Mouse (Mus musculus) erythroblast, embryonic 14.5 days (primary cell): ENCODE data around the gene Gmds. TPM values are rescaled to one million over a fixed set of nuclear protein-coding genes. Genes with fewer than 3 reads are reported as not detected.

Experiments
- H3K27me3 ChIP-seq: 2 replicates; pipeline ENCODE4 v1.6.1; 2012; ENCODE audit warnings: inconsistent platforms; ENCODE audit not compliant: control insufficient read depth
- H3K36me3 ChIP-seq: 2 replicates; pipeline ENCODE4 v1.6.1; 2012; ENCODE audit warnings: mild to moderate bottlenecking, inconsistent platforms; ENCODE audit not compliant: control insufficient read depth
- H3K4me1 ChIP-seq: 2 replicates; pipeline ENCODE4 v1.6.1; 2012; ENCODE audit warnings: inconsistent platforms; ENCODE audit not compliant: control insufficient read depth
- H3K4me3 ChIP-seq: replicated peaks from 2 replicates; pipeline ENCODE3; 2012; ENCODE audit warnings: moderate library complexity, mild to moderate bottlenecking, inconsistent platforms
- H3K9me3 ChIP-seq: 2 replicates; pipeline ENCODE4 v1.6.1; 2012; ENCODE audit warnings: low read length, inconsistent platforms, mixed read lengths; ENCODE audit not compliant: control insufficient read depth
- GATA1 ChIP-seq: IDR thresholded peaks from 2 replicates; pipeline ENCODE4 v1.6.1; 2012; ENCODE audit warnings: low read length, inconsistent platforms, mixed read lengths
- TAL1 ChIP-seq: IDR thresholded peaks from 3 replicates; pipeline ENCODE4 v1.6.1; 2012; ENCODE audit warnings: low read length, inconsistent platforms, mixed read lengths
- polyA plus RNA-seq: library from polyadenylated mRNA; stranded (reverse); fragments of >175 nt; gene quantifications from 2 replicates; pipeline ENCODE4 v1.2.3, GENCODE M21; 2012

Gmds gene
- polyA plus RNA-seq, 1 experiment: 1.2 TPM

DNA sequence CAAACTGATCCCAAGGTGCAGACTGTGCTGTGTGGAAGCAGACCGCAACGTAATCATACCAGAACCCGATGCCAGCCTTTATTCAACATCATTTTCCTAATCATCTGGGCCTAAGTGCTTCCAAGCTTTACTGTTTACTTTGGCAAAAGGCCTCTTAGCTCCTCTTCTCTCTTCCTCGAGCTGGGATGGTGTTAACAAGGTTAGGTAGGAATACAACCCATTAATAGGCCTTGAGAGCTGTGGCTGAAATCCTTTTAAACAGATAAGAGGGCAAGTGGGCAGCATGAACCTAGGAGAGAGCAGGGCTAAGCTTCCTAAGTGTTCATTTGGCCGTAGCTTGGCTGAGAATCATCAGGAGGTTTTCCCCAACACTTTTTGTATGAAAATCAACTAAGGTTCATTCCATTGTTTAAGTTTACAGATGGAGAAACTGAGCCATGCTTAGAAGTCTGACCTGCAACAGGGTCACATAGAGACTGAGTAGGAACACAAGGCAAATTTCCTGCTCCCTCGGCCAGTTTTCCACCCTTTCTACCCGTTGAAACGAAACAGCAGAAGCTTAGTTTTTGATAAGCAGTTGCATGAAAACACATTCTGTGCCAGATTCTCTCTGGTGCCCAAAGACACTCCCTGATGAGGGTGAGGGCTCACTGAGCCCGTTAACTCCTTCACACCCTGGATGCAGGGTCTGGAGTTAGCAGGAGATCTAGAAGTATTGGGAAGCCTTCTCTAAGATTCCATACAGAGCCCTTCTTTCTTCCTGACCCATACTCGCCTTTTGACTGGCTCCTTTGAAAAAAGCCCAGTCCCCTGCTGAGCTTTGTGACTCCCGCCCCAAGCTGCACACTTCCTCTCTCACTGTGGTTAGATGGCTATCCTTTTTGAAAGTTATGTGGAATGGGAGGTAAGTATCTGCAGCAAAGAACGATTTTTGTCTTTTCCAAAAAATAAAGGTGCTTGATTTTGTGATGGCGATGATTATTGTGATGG, 379.9 kb downstream of the Gmds start:
- TF ChIP-seq TAL1: no peak
- no peak for TF ChIP-seq GATA1
- H3K4me1 ChIP-seq: no peaks in the 10 kb centered on the region
- H3K9me3 ChIP-seq: no peaks in the 10 kb centered on the region
- no peaks in the 10 kb centered on the region for H3K27me3 ChIP-seq
- no peak overlapping the region for H3K4me3 ChIP-seq
- H3K36me3 ChIP-seq: no peaks in the 10 kb centered on the region

DNA sequence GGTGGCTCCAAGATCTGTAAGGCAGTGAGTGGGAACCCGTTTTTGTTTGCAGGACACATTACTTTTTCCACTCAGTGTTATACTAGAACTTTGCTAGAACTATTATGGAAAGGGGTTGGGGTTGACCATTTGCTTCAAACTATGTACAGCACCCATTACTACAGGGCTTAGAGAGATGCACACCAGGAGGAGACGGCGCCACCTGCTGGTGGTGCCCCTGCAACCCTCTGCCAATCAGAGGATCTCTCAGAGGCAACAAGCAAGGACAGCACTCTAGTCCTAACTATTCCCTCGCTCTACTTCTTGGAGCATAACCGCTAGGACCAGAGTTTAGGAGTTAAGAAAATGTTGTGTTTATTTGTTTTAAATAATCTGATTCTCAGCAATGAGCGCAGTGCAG, 382.0 kb downstream of the Gmds start:
- H3K4me3 ChIP-seq: no peak overlapping the region
- no peaks in the 10 kb centered on the region for H3K27me3 ChIP-seq
- H3K9me3 ChIP-seq: no peaks in the 10 kb centered on the region
- TF ChIP-seq TAL1 (no peak), GATA1 (no peak)
- H3K36me3 ChIP-seq: no peaks in the 10 kb centered on the region
- H3K4me1 ChIP-seq: no peaks in the 10 kb centered on the region

DNA sequence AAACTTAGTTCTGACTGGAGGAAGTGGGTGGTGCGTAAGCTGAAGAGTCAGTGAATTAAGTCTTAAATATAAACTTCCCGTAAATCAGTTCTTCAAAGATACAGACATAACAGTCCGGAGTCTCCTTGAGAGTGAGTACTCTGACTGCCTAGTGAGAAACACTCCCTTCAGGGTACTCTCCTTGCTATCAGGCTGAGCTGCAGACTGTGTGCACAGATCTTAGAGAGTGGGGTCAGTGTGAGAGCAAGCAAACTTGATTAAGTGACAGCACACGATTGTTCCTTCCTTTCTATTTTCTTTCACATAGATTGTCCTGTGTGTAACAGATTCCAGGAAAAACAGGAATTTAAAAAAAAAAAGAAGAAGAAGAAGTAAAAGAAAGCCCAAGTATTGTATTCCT, 382.4 kb downstream of the Gmds start:
- Histone ChIP-seq H3K4me3 (no peak overlapping the region), H3K9me3 (no peaks in the 10 kb centered on the region), H3K36me3 (no peaks in the 10 kb centered on the region), H3K4me1 (no peaks in the 10 kb centered on the region), H3K27me3 (no peaks in the 10 kb centered on the region)
- TF ChIP-seq GATA1 (no peak), TAL1 (no peak)

DNA sequence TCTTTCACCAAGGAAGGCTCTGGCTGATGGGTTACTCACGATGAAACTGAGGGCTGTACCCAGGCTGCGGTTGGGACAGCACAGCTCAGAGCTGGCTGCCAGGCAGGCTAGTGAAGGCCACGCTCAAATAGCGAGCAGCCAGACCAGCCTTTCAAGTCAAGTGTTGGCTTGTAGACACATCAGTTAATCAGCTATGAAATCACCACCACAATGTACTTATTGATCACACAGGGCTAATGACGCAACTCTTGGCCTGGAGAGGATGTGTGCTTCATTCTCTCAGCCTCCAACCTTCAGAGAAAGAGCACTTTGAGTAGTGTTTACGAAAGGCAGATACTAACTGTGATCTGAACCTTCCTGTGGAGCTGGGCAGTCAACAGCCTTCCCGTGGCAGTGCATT, 383.4 kb downstream of the Gmds start:
- Histone ChIP-seq H3K4me1 (no peaks in the 10 kb centered on the region), H3K9me3 (no peaks in the 10 kb centered on the region), H3K27me3 (no peaks in the 10 kb centered on the region), H3K36me3 (no peaks in the 10 kb centered on the region), H3K4me3 (no peak overlapping the region)
- no peak for TF ChIP-seq GATA1
- no peak for TF ChIP-seq TAL1

DNA sequence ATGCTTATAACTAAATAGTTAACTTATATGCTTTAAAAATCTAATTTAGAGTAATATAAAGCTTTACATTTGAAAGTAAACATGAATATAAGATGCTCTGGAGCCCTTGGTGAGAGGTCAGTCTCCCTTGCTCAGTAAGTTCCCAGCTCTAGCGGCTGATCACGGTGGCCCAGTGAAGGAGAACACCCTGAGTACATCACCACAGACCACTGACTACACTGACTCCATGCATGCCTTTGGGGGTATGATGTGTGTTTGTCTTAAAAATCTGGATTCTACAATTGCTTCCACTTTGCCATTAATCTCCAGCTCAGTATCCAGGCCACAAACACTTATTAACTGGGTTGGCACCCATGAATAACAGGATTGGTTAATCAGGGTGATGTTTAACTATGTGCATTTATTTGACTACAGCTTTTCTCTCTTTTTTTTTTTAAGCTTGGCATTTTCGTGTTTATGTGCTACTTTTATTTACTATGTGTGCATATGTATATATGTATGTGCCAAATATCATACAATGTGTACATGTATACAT, 393.8 kb downstream of the Gmds start:
- Histone ChIP-seq H3K9me3 (no peaks in the 10 kb centered on the region), H3K4me3 (no peak overlapping the region), H3K4me1 (no peaks in the 10 kb centered on the region), H3K36me3 (no peaks in the 10 kb centered on the region), H3K27me3 (no peaks in the 10 kb centered on the region)
- no peak for TF ChIP-seq TAL1
- TF ChIP-seq GATA1: no peak

DNA sequence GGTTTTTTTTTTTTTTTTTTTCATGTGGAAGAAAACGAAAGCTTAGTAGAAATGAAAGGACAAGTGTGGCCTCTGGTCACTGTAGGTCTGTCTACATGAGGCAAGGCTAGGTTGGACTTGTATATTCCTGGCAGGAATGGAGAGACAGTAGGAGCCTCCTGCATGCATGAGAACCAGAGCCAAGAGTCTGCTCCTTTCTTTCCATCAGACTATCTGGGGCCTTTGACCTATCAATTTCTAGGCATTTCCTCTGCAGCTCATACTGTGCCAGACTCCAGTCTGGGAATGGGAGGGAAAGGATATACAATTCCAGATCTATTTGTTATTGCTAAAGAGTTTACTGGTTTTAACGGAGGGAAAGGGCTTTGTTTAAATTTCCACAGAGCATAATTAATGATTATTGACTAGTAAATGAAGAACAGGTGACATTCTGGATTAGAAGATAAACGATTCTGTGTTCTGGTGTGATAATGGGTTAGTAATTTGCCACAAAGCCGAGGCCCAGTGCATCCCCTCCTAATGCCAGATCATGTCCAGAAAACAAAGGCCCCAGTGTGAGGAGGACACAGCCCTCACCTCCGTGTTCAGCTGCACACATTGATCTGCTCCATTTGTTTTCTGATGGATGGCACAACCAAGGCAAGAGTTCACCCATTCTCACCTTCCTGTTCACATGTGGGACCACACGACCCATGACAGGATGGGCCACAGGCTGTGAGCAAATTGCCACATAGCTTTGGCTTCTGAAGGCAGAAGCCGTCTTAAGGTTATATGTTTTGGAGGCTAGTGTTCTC, 394.9 kb downstream of the Gmds start:
- Histone ChIP-seq H3K4me3 (no peak overlapping the region), H3K9me3 (no peaks in the 10 kb centered on the region), H3K27me3 (no peaks in the 10 kb centered on the region), H3K4me1 (no peaks in the 10 kb centered on the region), H3K36me3 (no peaks in the 10 kb centered on the region)
- TF ChIP-seq GATA1: no peak
- no peak for TF ChIP-seq TAL1

DNA sequence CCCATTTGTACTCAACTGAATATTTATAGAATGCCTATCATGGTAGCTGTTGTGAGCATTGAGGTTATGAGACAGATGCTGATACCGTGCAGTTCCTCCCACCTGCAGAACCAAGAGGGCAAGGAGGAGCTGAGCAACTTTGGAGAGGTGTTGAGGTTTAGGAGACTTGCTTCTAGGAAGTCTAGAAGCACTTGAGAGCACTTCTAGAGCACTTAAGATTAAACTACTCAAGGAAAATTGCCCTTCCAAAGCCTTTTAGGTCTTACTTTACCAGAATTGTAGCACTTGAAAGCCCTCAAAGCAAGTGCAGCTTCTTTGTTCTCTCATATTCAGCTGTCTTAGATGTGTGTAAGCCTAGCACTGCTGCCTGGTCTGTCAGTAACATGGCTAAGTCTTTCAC, 409.2 kb downstream of the Gmds start:
- Histone ChIP-seq H3K4me3 (no peak overlapping the region), H3K9me3 (no peaks in the 10 kb centered on the region), H3K27me3 (no peaks in the 10 kb centered on the region), H3K4me1 (peaks cover 13% of the 10 kb centered on the region), H3K36me3 (no peaks in the 10 kb centered on the region)
- no peak for TF ChIP-seq TAL1
- TF ChIP-seq GATA1: no peak

DNA sequence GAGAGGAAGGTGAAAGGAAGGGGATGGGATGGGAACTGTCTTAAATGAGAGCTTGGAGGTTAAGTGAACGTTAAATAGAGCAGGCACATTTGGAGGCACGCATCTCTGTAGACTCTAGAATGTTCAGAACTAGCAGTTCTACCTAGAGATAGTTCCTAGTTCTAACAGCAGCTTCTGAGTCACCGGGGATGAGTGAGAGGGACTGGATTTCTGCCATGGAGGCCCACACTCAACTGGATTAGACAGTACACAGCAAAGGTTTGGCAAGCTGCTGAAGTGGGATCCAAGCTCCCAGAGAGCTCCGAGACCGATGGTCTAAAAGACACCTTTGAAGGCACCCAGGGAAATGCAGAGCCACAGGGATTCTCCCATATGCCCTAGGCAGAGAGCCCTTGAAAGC, 411.9 kb downstream of the Gmds start:
- Histone ChIP-seq H3K27me3 (no peaks in the 10 kb centered on the region), H3K9me3 (no peaks in the 10 kb centered on the region), H3K4me3 (no peak overlapping the region), H3K36me3 (no peaks in the 10 kb centered on the region), H3K4me1 (peaks cover 18% of the 10 kb centered on the region)
- TF ChIP-seq GATA1 (no peak), TAL1 (no peak)

DNA sequence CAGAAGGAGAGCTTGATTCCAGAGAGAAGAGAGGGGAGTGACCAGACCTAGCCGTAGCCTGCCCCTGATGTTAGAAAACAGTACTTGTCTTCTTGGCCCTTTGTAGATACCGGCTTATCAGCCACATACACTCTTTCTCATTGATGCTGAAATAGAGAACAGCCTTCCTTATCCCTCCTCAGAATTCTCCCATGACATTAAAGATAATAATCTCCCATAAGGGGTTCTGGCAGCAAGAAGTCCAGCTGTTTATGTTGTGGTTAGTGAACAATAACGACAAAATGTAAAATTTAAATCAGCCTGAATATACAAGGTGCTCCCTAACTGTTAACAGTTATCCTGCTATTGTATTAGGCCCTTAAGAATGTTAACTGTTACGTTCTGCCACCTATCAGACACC, 414.0 kb downstream of the Gmds start:
- Histone ChIP-seq H3K4me3 (no peak overlapping the region), H3K27me3 (no peaks in the 10 kb centered on the region)

More for the DNA sequence above, 414.0 kb downstream of the Gmds start:
- no peak for TF ChIP-seq TAL1
- TF ChIP-seq GATA1: 0 out of 2 replicates have a peak, but pooled peaks have one; percentile 7
- Histone ChIP-seq H3K36me3 (no peaks in the 10 kb centered on the region), H3K9me3 (no peaks in the 10 kb centered on the region), H3K4me1 (peaks cover 18% of the 10 kb centered on the region)
